Mouse (Mus musculus) left cerebral cortex, adult 8-10 months (tissue): ENCODE results near the gene Tomm5. TPM values are rescaled to one million over a fixed set of nuclear protein-coding genes. Genes with fewer than 3 reads are reported as not detected.
"Not testable (repeated sequence)": the region's sequence is repeated elsewhere in the genome, so short reads cannot be mapped to it uniquely, and the experiment has no call there.

Experiments used
- DNase-seq, 2 experiments: peaks; one replicate each; pipeline ENCODE4 v3.0.0; 2022; ENCODE audit warnings: low spot score in 2 of 2
- total RNA-seq, 4 experiments: library from RNA; stranded (reverse); gene quantifications; 2 replicates each; pipeline ENCODE4 v1.2.4; 2022

Tomm5 gene
- total RNA-seq = 10 to 100 TPM; 51.0 to 66.8 (median 61.3) TPM

DNA sequence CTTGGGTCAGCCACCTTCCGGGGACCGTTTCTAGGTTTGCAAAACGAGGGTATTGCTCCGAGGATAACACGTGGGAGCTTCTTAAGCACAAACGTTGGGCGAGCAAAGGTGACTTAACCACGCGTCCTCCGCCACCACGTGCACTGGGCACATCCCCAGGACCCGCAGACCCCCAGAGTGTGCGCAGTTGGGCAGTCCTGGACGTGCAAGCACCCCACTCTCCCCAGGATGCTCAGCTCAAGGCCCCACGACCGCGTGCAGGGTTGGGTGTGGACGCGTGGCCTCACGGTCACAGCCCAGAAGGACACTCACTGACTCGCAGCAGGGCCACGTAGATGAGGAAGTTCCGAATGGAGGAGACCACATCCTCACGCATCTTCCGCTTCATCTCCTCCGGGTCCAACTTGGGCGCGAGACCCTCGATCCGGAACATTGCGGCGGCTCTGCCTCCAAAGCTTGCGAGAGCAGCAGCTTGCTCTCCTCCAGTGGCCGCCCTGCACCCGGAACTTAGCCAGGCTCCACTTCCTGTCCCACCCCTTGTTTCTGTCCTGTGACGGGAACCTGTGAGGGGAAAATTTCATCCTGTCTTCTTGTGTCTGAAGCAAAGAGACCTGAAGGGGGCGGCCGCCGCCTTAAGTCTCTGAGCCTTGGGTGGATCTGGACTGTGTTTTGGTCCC lies at the start of gene Tomm5:
Gene Tomm5 (minus strand): TSS at position 514 of the 677 bp plus-strand sequence.
- peak; percentile 77 to 90 for DNase-seq

DNA sequence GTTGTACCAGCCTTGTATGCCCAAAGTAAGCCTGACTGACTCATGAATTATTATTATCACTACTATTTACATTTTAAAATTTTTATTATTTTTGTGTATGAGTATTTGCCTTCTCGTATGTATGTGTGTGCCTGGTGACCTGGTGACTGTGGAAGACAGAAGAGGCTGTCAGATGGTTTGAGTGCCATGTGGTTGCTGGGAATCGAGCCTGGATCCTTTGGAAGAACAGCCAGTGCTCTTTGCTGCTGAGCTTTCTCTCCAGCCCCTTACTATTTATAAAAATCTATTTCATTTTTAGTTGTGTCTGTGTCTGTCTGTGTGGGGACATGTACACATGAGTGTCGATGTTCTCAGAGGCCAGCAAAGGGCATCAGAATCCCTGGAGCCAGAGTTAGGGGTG lies 48.5 kb upstream of the Tomm5 start:
- no peak for DNase-seq

- DNase-seq = peak in 1 of 2 experiments; percentile 8
Measured at GRCm38 (mm10) chr4:45143005-45143404, 35.1 kb upstream of the Tomm5 start.

DNA sequence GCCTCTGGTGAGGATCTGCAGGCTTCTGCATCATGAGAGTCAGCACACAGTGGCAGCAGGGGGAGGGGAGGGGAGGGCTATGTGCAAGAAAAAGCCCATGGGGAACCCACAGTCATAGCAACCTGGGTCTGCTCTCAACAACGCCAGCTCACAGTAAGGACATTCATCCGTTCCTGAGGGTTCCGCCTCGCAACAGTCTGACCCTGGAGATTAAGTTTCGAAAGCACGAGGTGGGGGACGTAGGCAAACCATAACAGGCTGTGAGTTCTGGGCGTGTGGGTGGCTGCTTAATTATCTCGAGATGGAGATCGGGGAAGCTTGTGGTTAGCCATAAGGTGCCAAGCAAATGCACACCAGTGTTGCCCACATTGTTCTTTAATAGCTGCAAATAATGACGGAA lies 34.5 kb upstream of the Tomm5 start:
- peak in 1 of 2 experiments; percentile 13 for DNase-seq

- no peak for DNase-seq
Measured at GRCm38 (mm10) chr4:45141835-45142234, 33.9 kb upstream of the Tomm5 start.

DNA sequence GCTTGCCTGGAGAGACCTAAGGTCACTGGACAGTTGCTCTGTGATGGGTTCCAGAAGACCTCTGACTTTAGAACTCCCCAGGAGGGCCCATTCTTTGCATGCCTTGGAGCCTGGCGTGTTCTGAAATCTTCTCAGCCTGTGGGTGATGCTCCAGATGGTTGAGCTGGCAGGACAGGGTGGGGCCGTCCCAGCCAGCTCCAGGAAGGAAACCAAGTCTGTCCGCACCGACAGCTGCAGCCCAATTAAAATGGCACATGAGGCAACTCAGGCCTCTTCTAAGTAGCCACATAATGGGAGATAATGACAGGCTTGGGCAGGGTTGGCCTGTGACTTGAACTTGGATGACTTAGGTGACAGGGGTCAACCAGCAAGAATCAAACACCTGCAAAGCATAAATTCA lies 29.7 kb upstream of the Tomm5 start:
- DNase-seq = no peak

GRCm38 (mm10) chr4:45134471-45134870 lies 26.6 kb upstream of the Tomm5 start:
- no peak for DNase-seq

DNA sequence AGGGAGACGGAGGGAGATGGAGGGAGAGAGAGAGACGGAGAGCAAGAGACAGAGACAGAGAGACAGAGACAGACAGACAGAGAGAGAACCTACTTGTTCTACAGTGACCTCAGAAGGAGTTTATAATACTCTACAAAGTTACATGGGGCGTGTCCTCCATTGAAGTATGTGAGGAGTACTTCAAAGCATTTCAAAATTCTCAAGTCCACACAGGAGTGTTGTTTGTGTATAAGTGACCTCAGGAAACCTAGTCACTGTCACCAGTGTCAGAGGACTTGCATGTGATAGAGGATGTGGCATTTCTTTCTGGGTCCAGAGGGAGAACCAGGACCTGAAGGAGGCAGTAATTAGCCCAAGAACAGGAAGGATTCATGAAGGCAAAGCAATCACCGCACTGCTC lies 23.1 kb upstream of the Tomm5 start:
- DNase-seq = no peak

DNA sequence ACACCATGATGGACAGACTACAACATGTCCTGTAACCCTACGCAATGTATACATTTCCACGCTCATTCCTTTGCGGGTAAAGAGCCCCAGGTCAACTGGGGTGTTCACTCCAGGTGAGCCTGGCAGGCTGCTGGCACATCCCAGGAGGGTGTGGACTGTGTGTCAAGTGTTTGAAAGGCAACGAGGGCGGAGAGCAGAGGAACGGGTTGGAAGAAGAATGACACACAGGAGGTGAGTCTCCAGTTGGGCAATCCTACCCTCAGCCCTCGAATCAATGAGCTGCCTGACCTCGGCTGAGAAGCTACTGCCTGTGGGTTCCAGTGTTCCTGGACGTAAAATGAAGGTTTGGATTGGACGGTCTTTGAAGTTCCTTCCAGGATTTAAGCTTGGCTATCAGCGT lies 13.4 kb upstream of the Tomm5 start:
- no peak for DNase-seq

DNA sequence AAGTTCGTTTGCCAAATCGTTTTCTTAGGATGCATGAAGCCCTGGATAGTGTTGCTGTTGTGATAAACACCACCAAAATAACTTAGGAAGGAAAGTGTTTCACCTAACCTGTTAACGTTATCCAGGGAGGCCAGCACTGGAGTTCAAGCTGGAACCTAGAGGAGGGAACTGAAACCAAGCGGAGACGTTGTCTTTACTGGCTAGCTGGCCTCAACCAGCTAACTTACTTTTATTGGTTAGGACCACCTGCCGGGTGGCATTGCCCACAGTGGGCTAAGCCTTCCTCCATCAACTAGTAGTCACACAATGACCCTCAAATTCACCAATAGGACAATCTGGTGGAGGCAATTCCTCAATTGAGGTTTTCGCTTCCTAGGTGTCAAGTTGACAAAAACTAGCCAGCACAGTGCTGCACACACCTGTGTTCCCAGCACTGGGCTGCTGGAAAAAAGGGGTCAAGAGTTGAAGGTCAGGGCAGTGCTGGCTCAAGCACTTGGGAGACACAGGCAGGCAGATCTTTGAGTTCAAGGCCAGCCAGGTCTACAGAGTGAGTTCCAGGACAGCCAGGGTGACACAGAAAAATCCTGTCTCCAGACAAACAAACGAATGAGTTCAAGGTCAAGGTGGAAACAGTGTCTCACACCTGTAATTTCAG lies 669 bp upstream of the Tomm5 start:
- DNase-seq = no peak

- no peak for DNase-seq
Measured at GRCm38 (mm10) chr4:45107066-45107465, 848 bp downstream of the Tomm5 start.

- DNase-seq = no peak
Measured at GRCm38 (mm10) chr4:45106409-45106808, 1.5 kb downstream of the Tomm5 start.

DNA sequence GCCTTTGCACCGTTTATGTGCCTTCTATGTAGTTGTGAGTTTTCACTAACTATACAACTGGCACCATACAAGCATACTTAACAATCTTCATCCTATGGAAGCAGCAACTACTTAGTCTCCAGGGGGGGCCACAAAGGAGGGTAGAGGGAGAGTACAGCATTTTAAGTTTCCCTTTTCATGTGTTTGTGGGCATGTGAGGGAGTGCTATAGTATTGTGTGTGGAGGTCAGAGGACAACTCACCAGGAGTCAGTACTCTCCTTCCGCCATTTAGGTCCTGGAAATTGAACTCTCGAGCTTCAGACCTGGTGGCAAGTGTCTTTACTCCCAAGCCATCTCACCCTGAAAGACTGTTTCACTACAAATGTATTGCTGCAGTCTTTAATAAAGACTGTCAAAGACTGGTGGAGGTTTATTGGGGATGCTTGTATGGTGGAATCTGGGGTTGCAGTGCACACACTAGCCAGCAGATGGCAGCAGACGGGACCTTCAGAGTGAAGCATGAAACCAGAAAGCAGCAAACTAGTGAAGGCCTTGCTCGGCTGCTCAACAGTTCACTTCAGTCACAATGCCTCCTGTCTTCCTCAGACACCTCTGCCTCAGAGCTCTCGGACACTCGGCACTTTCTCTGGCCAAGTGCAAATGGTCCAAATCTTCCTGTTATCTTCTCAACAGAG lies 10.6 kb downstream of the Tomm5 start:
- DNase-seq = peak; percentile 22 to 65

DNA sequence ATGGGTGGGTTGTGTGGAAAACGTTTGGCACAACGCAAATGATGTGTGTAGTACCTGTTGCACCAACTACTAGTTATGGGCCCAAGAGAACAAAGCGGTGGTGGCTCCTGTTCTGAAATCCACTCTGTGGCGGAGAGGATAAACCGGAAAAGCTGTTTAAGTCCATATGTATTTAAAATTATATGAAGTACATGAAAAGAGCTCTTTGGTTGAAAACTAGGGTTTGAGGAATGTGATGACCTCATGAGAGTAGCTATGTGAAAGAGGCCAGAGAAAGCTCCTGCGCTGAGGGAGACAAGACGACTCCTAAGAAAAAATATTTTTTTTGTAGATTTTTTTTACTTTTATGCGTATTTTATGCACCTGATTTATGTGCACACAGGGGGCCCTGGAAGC lies 23.0 kb downstream of the Tomm5 start:
- DNase-seq = no peak

DNA sequence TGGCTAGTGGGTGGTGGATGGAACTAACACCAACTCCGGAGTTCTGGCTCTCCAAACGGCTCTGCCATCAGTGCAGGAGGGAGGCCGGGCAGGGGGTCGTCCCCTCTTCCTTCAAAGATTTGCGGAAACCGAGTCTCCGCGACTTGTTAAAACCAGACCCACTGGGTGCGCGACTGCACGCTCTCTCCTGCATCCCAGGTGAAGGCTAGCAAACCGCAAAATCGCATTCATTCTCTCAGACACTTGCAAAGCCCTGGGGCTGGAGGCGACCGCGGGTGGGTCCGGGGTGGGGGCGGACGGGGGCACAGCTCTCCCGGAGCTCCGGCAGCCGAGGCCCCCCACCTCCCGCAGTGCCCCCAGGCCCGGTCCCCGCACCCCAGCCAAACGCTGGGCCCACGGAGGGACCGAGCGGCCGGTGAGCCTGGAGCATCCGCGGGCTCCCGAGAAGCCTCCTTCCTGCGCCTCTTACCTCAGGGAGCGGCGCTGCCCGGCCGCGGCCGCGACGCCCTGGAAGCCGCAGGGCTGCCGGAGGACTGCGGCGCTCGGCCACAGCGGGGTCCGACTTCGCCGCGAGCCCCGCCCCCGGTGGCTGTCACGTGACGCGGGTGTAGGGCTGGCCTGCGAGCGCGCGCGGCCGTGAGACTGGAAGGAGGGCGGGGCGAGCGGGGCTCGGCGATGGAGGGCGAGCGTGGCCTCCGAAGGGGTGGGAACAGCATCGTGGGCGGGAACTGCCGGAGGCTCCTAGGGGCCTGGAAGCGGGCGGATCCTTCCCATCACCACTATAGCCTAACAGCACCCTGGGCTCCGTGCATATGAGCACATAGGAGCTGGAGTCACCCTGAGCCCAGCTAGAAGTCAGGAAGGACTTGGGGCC lies 23.7 kb downstream of the Tomm5 start, which contains the start of gene Fbxo10:
Gene Fbxo10 (minus strand): TSS at position 584 of the 874 bp plus-strand sequence.
- peak; percentile 77 to 88 for DNase-seq

- no peak for DNase-seq
Measured at GRCm38 (mm10) chr4:45083487-45083886, 24.4 kb downstream of the Tomm5 start.

- no peak for DNase-seq
Measured at GRCm38 (mm10) chr4:45082951-45083350, 25.0 kb downstream of the Tomm5 start.

DNA sequence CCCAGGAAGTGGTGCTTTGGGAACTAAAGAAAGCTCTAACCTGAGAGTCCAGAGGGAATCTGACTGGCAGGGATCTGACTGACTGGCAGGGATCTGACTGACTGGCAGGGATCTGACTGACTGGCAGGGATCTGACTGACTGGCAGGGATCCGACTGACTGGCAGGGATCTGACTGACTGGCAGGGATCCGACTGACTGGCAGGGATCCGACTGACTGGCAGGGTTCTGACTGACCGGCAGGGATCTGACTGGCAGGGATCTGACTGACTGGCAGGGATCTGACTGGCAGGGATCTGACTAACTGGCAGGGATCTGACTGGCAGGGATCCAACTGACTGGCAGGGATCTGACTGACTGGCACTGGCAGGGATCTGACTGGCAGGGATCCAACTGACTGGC lies 26.9 kb downstream of the Tomm5 start:
- DNase-seq = not testable (repeated sequence)

- DNase-seq = no peak
Measured at GRCm38 (mm10) chr4:45073544-45073943, 34.4 kb downstream of the Tomm5 start.

DNA sequence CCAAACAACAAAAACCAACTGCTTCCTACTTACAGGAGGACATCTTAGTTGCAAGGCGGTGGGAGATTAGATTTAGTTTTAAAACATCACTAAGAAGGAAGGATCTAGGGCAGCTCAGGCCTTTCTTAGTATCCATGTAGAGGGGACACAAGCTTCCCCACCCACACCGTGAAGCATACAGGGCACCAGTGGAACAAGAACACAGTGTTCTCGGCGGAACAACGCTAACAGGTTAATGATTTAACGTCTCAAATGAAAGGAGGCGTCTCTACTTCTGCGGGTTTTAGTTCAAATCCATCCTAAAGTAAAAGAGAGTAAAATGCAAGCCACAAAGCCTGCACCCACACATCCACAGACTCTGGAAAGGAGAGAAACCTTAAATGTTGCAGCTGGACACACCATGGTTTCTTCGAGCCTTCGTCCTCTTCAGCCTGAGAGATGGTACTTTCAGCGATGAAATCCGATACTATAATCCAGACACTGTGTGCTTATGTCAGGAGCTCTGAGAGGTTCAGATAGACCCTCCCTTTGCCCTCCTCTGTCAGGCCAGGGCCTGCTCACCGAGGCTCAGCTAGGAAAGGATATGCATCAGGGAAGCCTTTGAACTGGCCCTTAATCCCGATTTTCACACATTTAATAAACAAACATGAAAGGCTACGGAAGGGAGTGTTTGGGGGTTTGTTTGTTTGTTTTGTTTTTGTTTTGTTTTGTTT lies 35.5 kb downstream of the Tomm5 start:
- DNase-seq = no peak

DNA sequence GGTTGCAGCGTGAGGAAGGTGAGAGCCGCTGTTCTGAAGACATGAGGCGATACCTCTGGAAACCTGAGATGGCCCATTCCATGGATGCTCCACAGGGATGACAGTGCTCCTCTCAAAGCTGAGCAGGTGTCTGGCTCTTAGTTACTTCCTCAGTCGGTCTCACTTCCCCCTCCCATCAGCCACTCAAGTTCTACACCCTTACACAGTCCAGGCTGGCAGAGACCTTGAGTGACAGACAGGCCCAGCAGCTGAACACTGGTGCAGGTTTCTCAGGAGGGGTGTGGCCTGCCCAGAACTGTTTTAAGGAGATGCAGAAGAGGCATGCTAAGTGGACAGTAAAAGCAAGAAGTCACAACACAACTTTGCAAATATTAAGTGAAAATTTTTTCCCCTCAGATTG lies 40.2 kb downstream of the Tomm5 start:
- no peak for DNase-seq
